Comparison of ENCODE assay signal across 24 mouse cellular contexts in the genomic region with DNA sequence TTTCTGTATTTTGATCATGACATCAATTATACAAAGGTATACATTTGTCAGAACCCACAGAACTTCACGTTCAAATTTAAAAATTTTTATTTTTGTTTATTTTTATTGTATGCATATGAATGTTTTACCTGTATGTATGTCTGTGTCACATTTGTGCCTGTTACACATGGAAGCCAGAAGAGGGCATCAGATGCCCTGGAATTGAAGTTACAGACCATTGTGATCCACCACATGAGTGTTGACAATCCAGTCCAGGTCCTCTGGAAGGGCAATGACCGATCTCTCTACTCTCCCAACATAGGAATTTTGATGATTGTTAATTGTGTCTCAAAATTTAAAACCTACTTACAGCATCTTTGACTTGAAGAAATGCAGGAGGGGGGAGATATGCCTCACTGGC.
DNase-seq lines count a peak whose midpoint lies in the region; ATAC-seq lines count a peak whose summit lies in the region.
"Had no signal": no experiment of that assay in that cellular context is flagged by ENCODE, and none has a peak within 500 bp of the region (broad histone marks: within the 10 kb centered on the region; RNA-seq: fewer than 3 reads in every experiment).

No protein-coding gene starts in this region.

- no peak for ATAC-seq in lung, embryonic 16.5 days (ENCODE audit: low read depth)
- ATAC-seq: activated CD4-positive, CD25-positive, alpha-beta regulatory T cell, adult 4 months; CD4-positive, CD25-positive, alpha-beta regulatory T cell, adult 4 months; forebrain, embryonic 14.5 days; hindbrain, postnatal 0 days had no signal

- H3K4me1 ChIP-seq in lung, embryonic 16.5 days (replicated peaks; ENCODE audit: control insufficient read depth, insufficient read depth, low read length), result no peaks in the 10 kb centered on the region
- H3K4me1 ChIP-seq: hindbrain, embryonic 13.5 days had no signal

- 75% methylated on average over 2 of the region's 2 CpGs for WGBS in lung, embryonic 16.5 days

- no peak overlapping the region for H3K9ac ChIP-seq in lung, embryonic 16.5 days (ENCODE audit: low read length)
- H3K9ac ChIP-seq: heart, embryonic 15.5 days; hindbrain, embryonic 13.5 days had no signal

- H3K27ac ChIP-seq in lung, embryonic 16.5 days (ENCODE audit: low read length), result 0 out of 2 replicates have a peak overlapping the region, but pooled peaks have one; percentile 26
- H3K27ac ChIP-seq: embryonic facial prominence, embryonic 10.5 days; forebrain, embryonic 10.5 days; heart, adult 2 months; heart, embryonic 15.5 days; hindbrain, embryonic 13.5 days; hindbrain, postnatal 0 days had no signal

- no peak overlapping the region for H3K4me2 ChIP-seq in lung, embryonic 16.5 days (ENCODE audit: low read depth, low read length)
- H3K4me2 ChIP-seq: heart, embryonic 11.5 days; heart, embryonic 15.5 days; hindbrain, embryonic 13.5 days had no signal

- H3K27me3 ChIP-seq in lung, embryonic 16.5 days (ENCODE audit: control insufficient read depth, insufficient read depth, low read depth, low read length), result no peaks in the 10 kb centered on the region
- H3K27me3 ChIP-seq: heart, embryonic 15.5 days; hindbrain, embryonic 13.5 days had no signal

- no peaks in the 10 kb centered on the region for H3K9me3 ChIP-seq in lung, embryonic 16.5 days (ENCODE audit: control insufficient read depth, low read length)
- H3K9me3 ChIP-seq: embryonic facial prominence, embryonic 10.5 days; forebrain, embryonic 10.5 days; G1E; heart, embryonic 15.5 days; hindbrain, embryonic 13.5 days had no signal

- DNase-seq in heart, adult 11 months, result peak; percentile 4
- no peak for DNase-seq in heart, adult 18-20 months
- DNase-seq in lung, postnatal 10 days, result no peak
- DNase-seq in R1 (ENCODE audit: low read depth, low spot score), result peak; percentile 59
- DNase-seq in cerebellum, adult 9-11 months, result no peak
- no peak for DNase-seq in frontal cortex, postnatal 10 days (ENCODE audit: low spot score in 2 of 2)
- DNase-seq: adrenal gland, postnatal 25 days; B cell, adult 2 months; cerebellum, adult 18-20 months; cerebellum, postnatal 10 days; gastrocnemius, postnatal 36 days; heart, adult 2 months; heart, postnatal 14 days had no signal

- no peaks in the 10 kb centered on the region for H3K36me3 ChIP-seq in lung, embryonic 16.5 days (ENCODE audit: control insufficient read depth, insufficient read depth, low read length)
- H3K36me3 ChIP-seq: embryonic facial prominence, embryonic 10.5 days; forebrain, embryonic 10.5 days; G1E; heart, embryonic 15.5 days; hindbrain, embryonic 13.5 days had no signal

- H3K4me3 ChIP-seq in lung, embryonic 16.5 days (ENCODE audit: low read length), result no peak overlapping the region
- H3K4me3 ChIP-seq: embryonic facial prominence, embryonic 10.5 days; forebrain, embryonic 10.5 days; heart, adult 2 months; heart, embryonic 15.5 days; hindbrain, embryonic 13.5 days had no signal

Comparison
In these comparisons a context has a peak if more than half of its experiments do, and no peak if none do; other contexts are left out.
1. DNase-seq: peak in heart, adult 11 months (single experiment) and R1 (single experiment); none in heart, adult 18-20 months (0 of 2), lung, postnatal 10 days (single experiment), cerebellum, adult 9-11 months (single experiment) and frontal cortex, postnatal 10 days (0 of 2).